18 mouse cellular contexts compared by ENCODE assay signal in the genomic region with DNA sequence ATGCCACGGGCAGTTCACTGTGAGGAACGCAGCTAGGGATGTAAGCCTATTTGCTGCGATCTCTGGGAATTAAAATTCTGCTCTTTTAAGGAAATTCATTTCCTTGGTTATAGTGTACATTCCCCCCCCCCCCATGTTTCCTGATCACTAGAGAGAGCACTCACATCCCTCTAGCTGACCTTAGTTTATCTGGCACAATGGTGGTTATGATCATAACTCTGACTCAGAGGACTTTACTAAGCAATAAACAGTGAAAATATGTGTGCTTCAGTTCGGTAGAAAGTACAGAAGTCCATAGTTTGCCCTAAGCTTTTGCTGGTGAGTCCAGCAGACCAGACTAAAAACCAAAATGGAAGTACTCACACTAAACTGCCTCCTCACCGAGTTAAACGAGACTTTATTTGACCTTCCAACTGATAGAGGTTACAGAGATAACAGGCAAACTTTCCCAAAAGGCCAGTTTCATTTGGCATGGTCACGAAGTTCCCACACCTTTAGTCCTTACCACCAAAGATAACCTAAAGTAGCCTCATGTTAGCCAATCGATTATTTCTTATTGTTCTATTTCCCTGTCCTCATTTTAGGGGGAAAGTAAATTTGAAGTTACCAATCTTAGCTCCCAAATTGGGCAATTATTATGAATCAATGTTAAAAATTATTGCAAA.
DNase-seq lines count a peak whose midpoint lies in the region; ATAC-seq and TF ChIP-seq lines count a peak whose summit lies in the region.
"Had no signal": no experiment of that assay in that cellular context is flagged by ENCODE, and none has a peak within 500 bp of the region (broad histone marks: within the 10 kb centered on the region; RNA-seq: fewer than 3 reads in every experiment).

No protein-coding gene starts in this region.

- WGBS in intestine, embryonic 16.5 days = 72% methylated on average over 8 of the region's 8 CpGs
- 67% methylated on average over 8 of the region's 8 CpGs for WGBS in stomach, embryonic 16.5 days

- no peaks in the 10 kb centered on the region for H3K27me3 ChIP-seq in megakaryocyte, embryonic 14.5 days (replicated peaks)
- no peaks in the 10 kb centered on the region for H3K27me3 ChIP-seq in intestine, embryonic 16.5 days (replicated peaks; ENCODE audit: control insufficient read depth, insufficient read depth, low read length)
- H3K27me3 ChIP-seq in stomach, embryonic 16.5 days (ENCODE audit: control insufficient read depth, insufficient read depth, low read length) = no peaks in the 10 kb centered on the region
- H3K27me3 ChIP-seq: forebrain, embryonic 13.5 days; heart, embryonic 12.5 days had no signal

- H3K36me3 ChIP-seq in megakaryocyte, embryonic 14.5 days (replicated peaks; ENCODE audit: low read length) = peaks cover 5% of the 10 kb centered on the region
- H3K36me3 ChIP-seq in intestine, embryonic 16.5 days (ENCODE audit: control insufficient read depth, insufficient read depth, low read length) = no peaks in the 10 kb centered on the region
- no peaks in the 10 kb centered on the region for H3K36me3 ChIP-seq in stomach, embryonic 16.5 days (ENCODE audit: control insufficient read depth, insufficient read depth, low read length)
- H3K36me3 ChIP-seq: embryonic facial prominence, embryonic 10.5 days; G1E; heart, embryonic 12.5 days; hindbrain, embryonic 10.5 days had no signal

- no peak overlapping the region for H3K4me2 ChIP-seq in intestine, embryonic 16.5 days (ENCODE audit: low read depth, low read length)
- no peak overlapping the region for H3K4me2 ChIP-seq in stomach, embryonic 16.5 days (ENCODE audit: low read depth, low read length)
- H3K4me2 ChIP-seq: forebrain, embryonic 13.5 days; heart, embryonic 12.5 days; hindbrain, embryonic 14.5 days had no signal

- H3K27ac ChIP-seq in bone marrow macrophage, adult 2 months (ENCODE audit: insufficient read depth, low read depth, low read length) = peak overlapping the region; percentile 82
- H3K27ac ChIP-seq in intestine, embryonic 16.5 days (ENCODE audit: low read length) = peak overlapping the region; percentile 64
- peak overlapping the region; percentile 29; the same call in 1 of the 2 replicates for H3K27ac ChIP-seq in stomach, embryonic 16.5 days (ENCODE audit: low read length)
- H3K27ac ChIP-seq: embryonic facial prominence, embryonic 10.5 days; forebrain, embryonic 13.5 days; hindbrain, embryonic 10.5 days; hindbrain, embryonic 14.5 days had no signal

- peaks cover 7% of the 10 kb centered on the region for H3K9me3 ChIP-seq in megakaryocyte, embryonic 14.5 days
- no peaks in the 10 kb centered on the region for H3K9me3 ChIP-seq in intestine, embryonic 16.5 days (ENCODE audit: control insufficient read depth, low read length)
- H3K9me3 ChIP-seq in stomach, embryonic 16.5 days (replicated peaks; ENCODE audit: control insufficient read depth, low read length) = no peaks in the 10 kb centered on the region
- H3K9me3 ChIP-seq: embryonic facial prominence, embryonic 10.5 days; G1E; heart, embryonic 12.5 days; hindbrain, embryonic 10.5 days had no signal

- H3K4me3 ChIP-seq in megakaryocyte, embryonic 14.5 days (replicated peaks) = peak overlapping the region; percentile 55
- no peak overlapping the region for H3K4me3 ChIP-seq in bone marrow macrophage, adult 2 months (ENCODE audit: insufficient read depth, low read length)
- H3K4me3 ChIP-seq in intestine, embryonic 16.5 days (ENCODE audit: low read length) = no peak overlapping the region
- H3K4me3 ChIP-seq in stomach, embryonic 16.5 days (replicated peaks; ENCODE audit: low read length) = no peak overlapping the region
- H3K4me3 ChIP-seq: embryonic facial prominence, embryonic 10.5 days; forebrain, embryonic 13.5 days; heart, embryonic 12.5 days; hindbrain, embryonic 10.5 days had no signal

- TF ChIP-seq POLR2A in bone marrow macrophage, adult 2 months (IDR thresholded peaks at IDR 0.05; ENCODE audit: borderline replicate concordance, low read depth, low read length) = no peak

- H3K4me1 ChIP-seq in megakaryocyte, embryonic 14.5 days = peaks cover 47% of the 10 kb centered on the region
- H3K4me1 ChIP-seq in bone marrow macrophage, adult 2 months (ENCODE audit: control insufficient read depth, insufficient read depth, low read length) = peaks cover 59% of the 10 kb centered on the region
- H3K4me1 ChIP-seq in intestine, embryonic 16.5 days (ENCODE audit: control insufficient read depth, insufficient read depth, low read length) = peaks cover 10% of the 10 kb centered on the region; the same call in 1 of the 2 replicates
- peaks cover 8% of the 10 kb centered on the region; the same call in 1 of the 2 replicates for H3K4me1 ChIP-seq in stomach, embryonic 16.5 days (ENCODE audit: control insufficient read depth, insufficient read depth, low read length)
- H3K4me1 ChIP-seq: heart, embryonic 12.5 days had no signal

- no peak for TF ChIP-seq CTCF in bone marrow macrophage, adult 2 months (IDR thresholded peaks at IDR 0.05; ENCODE audit: low read depth, low read length)

- ATAC-seq in megakaryocyte, adult 5-6 weeks (ENCODE audit: poor library complexity, severe bottlenecking) = no peak
- ATAC-seq in intestine, embryonic 16.5 days = peak; percentile 86
- no peak for ATAC-seq in stomach, embryonic 16.5 days (ENCODE audit: insufficient read depth, low FRiP score)
- ATAC-seq in frontal cortex, adult (ENCODE audit: low TSS enrichment) = no peak
- ATAC-seq: forebrain, embryonic 13.5 days had no signal

- H3K9ac ChIP-seq in intestine, embryonic 16.5 days (ENCODE audit: low read depth, low read length) = no peak overlapping the region
- no peak overlapping the region for H3K9ac ChIP-seq in stomach, embryonic 16.5 days (ENCODE audit: low read length)
- H3K9ac ChIP-seq: forebrain, embryonic 13.5 days; heart, embryonic 12.5 days; hindbrain, embryonic 14.5 days had no signal

- no peak for DNase-seq in kidney, postnatal 10 days
- no peak for DNase-seq in lung, postnatal 36 days
- DNase-seq: adrenal gland, postnatal 10 days; cerebellum, adult 2 months; cerebellum, postnatal 10 days; gastrocnemius, postnatal 36 days had no signal

Comparison
In these comparisons a context has a peak if more than half of its experiments do, and no peak if none do; other contexts are left out.
1. H3K27ac ChIP-seq: peak in every context shown above with its lines; median percentile 82 in bone marrow macrophage, adult 2 months; 64 in intestine, embryonic 16.5 days; 29 in stomach, embryonic 16.5 days.